Mouse (Mus musculus): Measurements from ENCODE around the gene Zfp853. TPM values are rescaled to one million over a fixed set of nuclear protein-coding genes. Genes with fewer than 3 reads are reported as not detected.

The Zfp853 gene
- polyA plus RNA-seq, 1 experiment from 2014 or later: 0.05 TPM

Other genes with a start within 250 kb of the Zfp853 start
- 34.9 and 36.9 TPM in 2 replicates for gene Rnf216, start 180.6 kb downstream of the Zfp853 start, polyA plus RNA-seq (2015; fragmentation: Nextera tagmentation; extraction: Ambion mirVana)
- 0.06 and 0.07 TPM in 2 replicates for gene Olfr718-ps1, start 146.0 kb downstream of the Zfp853 start, polyA plus RNA-seq (2015; fragmentation: Nextera tagmentation; extraction: Ambion mirVana)
- gene Rbak, start 112.8 kb downstream of the Zfp853 start, polyA plus RNA-seq (2015; fragmentation: Nextera tagmentation; extraction: Ambion mirVana): 15.9 and 16.2 TPM in 2 replicates
- 0.09 TPM in 1 of 2 replicates, not detected in the other for gene Spdye4b, start 112.6 kb downstream of the Zfp853 start, polyA plus RNA-seq (2015; fragmentation: Nextera tagmentation; extraction: Ambion mirVana)
- not detected in 2 replicates for gene Spdye4a, start 66.7 kb downstream of the Zfp853 start, polyA plus RNA-seq (2015; fragmentation: Nextera tagmentation; extraction: Ambion mirVana)
- 24.3 and 25.1 TPM in 2 replicates for gene Zfp12, start 58.5 kb downstream of the Zfp853 start, polyA plus RNA-seq (2015; fragmentation: Nextera tagmentation; extraction: Ambion mirVana)
- gene Zfp316, start 23.6 kb downstream of the Zfp853 start, polyA plus RNA-seq (2015; fragmentation: Nextera tagmentation; extraction: Ambion mirVana): 8.2 and 12.1 TPM in 2 replicates
- 38.5 and 43.4 TPM in 2 replicates for gene E130309D02Rik, start 21.7 kb upstream of the Zfp853 start, polyA plus RNA-seq (2015; fragmentation: Nextera tagmentation; extraction: Ambion mirVana)
- 77.1 and 83.8 TPM in 2 replicates for gene Zdhhc4, start 35.6 kb upstream of the Zfp853 start, polyA plus RNA-seq (2015; fragmentation: Nextera tagmentation; extraction: Ambion mirVana)
- gene Grid2ip, start 63.7 kb upstream of the Zfp853 start, polyA plus RNA-seq (2015; fragmentation: Nextera tagmentation; extraction: Ambion mirVana): 0.19 and 0.36 TPM in 2 replicates
- gene Kdelr2, start 110.2 kb upstream of the Zfp853 start, polyA plus RNA-seq (2015; fragmentation: Nextera tagmentation; extraction: Ambion mirVana): 138 and 141 TPM in 2 replicates
- gene Daglb, start 171.0 kb upstream of the Zfp853 start, polyA plus RNA-seq (2015; fragmentation: Nextera tagmentation; extraction: Ambion mirVana): 16.9 and 17.5 TPM in 2 replicates
- gene Rac1, start 234.4 kb upstream of the Zfp853 start, polyA plus RNA-seq (2015; fragmentation: Nextera tagmentation; extraction: Ambion mirVana): 334 and 373 TPM in 2 replicates

Measured in midbrain, embryonic 13.5 days (tissue).